ENCODE assay signal across 10 mouse cellular contexts in the genomic region with DNA sequence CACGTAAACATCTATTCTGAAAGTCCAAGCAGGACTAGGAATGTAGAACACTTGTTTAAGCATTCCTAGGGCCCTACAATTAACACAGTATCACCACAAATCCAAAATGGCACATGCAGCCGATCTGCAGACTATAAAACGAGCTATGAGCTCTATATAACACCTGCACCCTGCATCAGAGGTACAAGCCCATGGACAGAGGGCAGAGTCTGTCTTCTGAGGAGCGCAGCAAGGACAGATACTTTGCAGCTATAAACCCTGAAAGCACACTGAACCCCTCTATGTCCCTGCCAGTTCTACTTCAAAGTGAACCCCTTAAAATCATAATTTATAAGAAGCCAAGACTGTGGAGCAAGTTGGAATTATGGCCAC.
DNase-seq lines count a peak whose midpoint lies in the region; ATAC-seq and TF ChIP-seq lines count a peak whose summit lies in the region.
"Had no signal": no experiment of that assay in that cellular context is flagged by ENCODE, and none has a peak within 500 bp of the region (broad histone marks: within the 10 kb centered on the region; RNA-seq: fewer than 3 reads in every experiment).

No protein-coding gene starts in this region.

- H3K9ac ChIP-seq in kidney, postnatal 0 days (ENCODE audit: low read depth, low read length), result no peak overlapping the region

- peak overlapping the region; percentile 73 for H3K27ac ChIP-seq in gastrocnemius, adult 2 months
- peak overlapping the region; percentile 54 for H3K27ac ChIP-seq in kidney, postnatal 0 days

- no peaks in the 10 kb centered on the region for H3K9me3 ChIP-seq in kidney, postnatal 0 days (replicated peaks; ENCODE audit: low read length)

- H3K4me3 ChIP-seq in gastrocnemius, adult 2 months, result peak overlapping the region; percentile 27
- H3K4me3 ChIP-seq in kidney, postnatal 0 days (replicated peaks; ENCODE audit: low read depth, low read length), result no peak overlapping the region

- H3K36me3 ChIP-seq in kidney, postnatal 0 days (ENCODE audit: insufficient read depth, low read length), result no peaks in the 10 kb centered on the region

- no peak for TF ChIP-seq CTCF in gastrocnemius, adult 2 months (IDR thresholded peaks at IDR 0.05)
- no peak for TF ChIP-seq CTCF in kidney, postnatal 0 days (IDR thresholded peaks at IDR 0.05; ENCODE audit: low read depth)

- peaks cover 20% of the 10 kb centered on the region; the same call in 1 of the 2 replicates for H3K4me1 ChIP-seq in kidney, postnatal 0 days (replicated peaks; ENCODE audit: insufficient read depth, low read length)

- intact Hi-C loops in gastrocnemius, adult 2 months (cut with DNase I), result loop anchor here (10.0 kb wide), 1 partner anchor 98 kb away; a partner anchor contains a TSS

- ATAC-seq in kidney, postnatal 0 days (replicated peaks; ENCODE audit: low FRiP score, low read depth), result no peak

- H3K27me3 ChIP-seq in kidney, postnatal 0 days (ENCODE audit: insufficient read depth, low read length), result no peaks in the 10 kb centered on the region

- DNase-seq in gastrocnemius, adult 2 months, result no peak
- no peak for DNase-seq in gastrocnemius, adult 8-10 months (ENCODE audit: low spot score in 2 of 2)
- no peak for DNase-seq in kidney, postnatal 0 days (ENCODE audit: low spot score)
- DNase-seq in kidney, postnatal 4 days, result no peak
- peak; percentile 19 for DNase-seq in thymus, postnatal 4 days
- DNase-seq in thymus, adult 18-20 months, result no peak
- DNase-seq in yolk sac, embryonic 10.5 days (ENCODE audit: low spot score), result no peak
- DNase-seq in left cerebral cortex, adult 11 months (ENCODE audit: low spot score), result no peak
- DNase-seq: cerebellum, adult 11-12 months had no signal

- 57% methylated on average over 4 of the region's 4 CpGs for WGBS in kidney, postnatal 0 days

- H3K4me2 ChIP-seq in kidney, postnatal 0 days (ENCODE audit: low read length), result no peak overlapping the region
- H3K4me2 ChIP-seq: midbrain, embryonic 11.5 days had no signal
